Mouse (Mus musculus) liver, embryonic 14.5 days (tissue): ENCODE results near the gene Gm45062.

Experiments used
- CTCF ChIP-seq: IDR thresholded peaks from 2 replicates; pipeline ENCODE4 v1.5.1; 2016; ENCODE audit warnings: antibody characterized with exemption, low read depth, control low read depth
- EP300 ChIP-seq: IDR thresholded peaks from 2 replicates; pipeline ENCODE4 v1.6.1; 2016; ENCODE audit warnings: antibody characterized with exemption, low read depth

- TF ChIP-seq CTCF = no peak
- no peak for TF ChIP-seq EP300
These were observed 229.0 kb downstream of the Gm45062 start for GRCm38 (mm10) chr6:8488249-8488648.
